Mouse (Mus musculus) CH12.LX (cell line): ENCODE data around the gene Zdhhc8. TPM values are rescaled to one million over a fixed set of nuclear protein-coding genes. Genes with fewer than 3 reads are reported as not detected.

ENCODE experiments used
- DNase-seq: peaks from one replicate; pipeline ENCODE4 v3.0.0-alpha.2; 2013; ENCODE audit errors: extremely low read depth
- H3K27ac ChIP-seq: 2 replicates; pipeline ENCODE4 v1.5.1; 2012; ENCODE audit warnings: low read depth, mild to moderate bottlenecking, control low read depth, moderate library complexity; ENCODE audit not compliant: insufficient read depth
- H3K27me3 ChIP-seq: replicated peaks from 2 replicates; pipeline ENCODE3; 2012; ENCODE audit warnings: inconsistent platforms
- H3K36me3 ChIP-seq, 2 experiments: replicated peaks in 1 of 2; 2 replicates each; pipeline versions ENCODE3 to v1.6.1; 2012; ENCODE audit warnings: inconsistent platforms in 1 of 2, low read length in 1 of 2, mild to moderate bottlenecking in 1 of 2, mixed read lengths in 1 of 2, moderate library complexity in 1 of 2; ENCODE audit not compliant: control insufficient read depth in 1 of 2, insufficient read depth in 1 of 2
- H3K4me1 ChIP-seq, 2 experiments: 2 replicates each; pipeline ENCODE4 v1.6.1; 2012; ENCODE audit warnings: inconsistent platforms in 1 of 2, moderate library complexity in 1 of 2; ENCODE audit not compliant: insufficient read depth in 2 of 2, control insufficient read depth in 1 of 2
- H3K4me2 ChIP-seq: 2 replicates; pipeline ENCODE4 v1.6.1; 2012; ENCODE audit warnings: low read depth, mild to moderate bottlenecking, control low read depth; ENCODE audit not compliant: poor library complexity, insufficient read depth, severe bottlenecking
- H3K4me3 ChIP-seq, 3 experiments: fragments of 150-350 bp in 1 of 3; sonication (generic) in 1 of 3; replicated peaks in 1 of 3; 2 replicates each; pipeline versions ENCODE3 to v1.5.1; 2011 to 2012; ENCODE audit warnings: low read depth in 2 of 3, low read length in 2 of 3, mild to moderate bottlenecking in 2 of 3, moderate library complexity in 2 of 3, control low read depth in 1 of 3, improper control_type of control experiment in 1 of 3, inconsistent platforms in 1 of 3, mixed read lengths in 1 of 3; ENCODE audit not compliant: poor library complexity in 1 of 3
- H3K79me2 ChIP-seq: replicated peaks from 2 replicates; pipeline ENCODE4 v1.6.1; 2012; ENCODE audit warnings: mild to moderate bottlenecking, moderate library complexity; ENCODE audit not compliant: control insufficient read depth, poor library complexity, insufficient read depth, severe bottlenecking; ENCODE audit errors: extremely low read depth
- H3K9ac ChIP-seq: 2 replicates; pipeline ENCODE4 v1.6.1; 2012; ENCODE audit warnings: low read depth, mild to moderate bottlenecking, control low read depth, moderate library complexity; ENCODE audit not compliant: insufficient read depth
- H3K9me3 ChIP-seq: replicated peaks from 2 replicates; pipeline ENCODE3; 2012; ENCODE audit warnings: low read length, inconsistent platforms, mixed read lengths
- BHLHE40 ChIP-seq: IDR thresholded peaks from 2 replicates; pipeline ENCODE4 v1.6.1; 2011; ENCODE audit warnings: mild to moderate bottlenecking, low read depth, low read length, improper control_type of control experiment
- CHD1 ChIP-seq: IDR thresholded peaks from 2 replicates; pipeline ENCODE4 v1.6.1; 2012; ENCODE audit warnings: low read depth, low read length, improper control_type of control experiment, inconsistent platforms
- CHD2 ChIP-seq: IDR thresholded peaks from 2 replicates; pipeline ENCODE4 v1.6.1; 2011; ENCODE audit warnings: low read length, improper control_type of control experiment
- CTCF ChIP-seq, 2 experiments: IDR thresholded peaks in 1 of 2; conservative IDR thresholded peaks in 1 of 2; 2 replicates each; pipeline ENCODE4 v1.5.1; 2011 to 2012; ENCODE audit warnings: low read depth in 2 of 2, low read length in 2 of 2, improper control_type of control experiment in 1 of 2, inconsistent platforms in 1 of 2, mild to moderate bottlenecking in 1 of 2, moderate library complexity in 1 of 2
- E2F4 ChIP-seq: IDR thresholded peaks from 2 replicates; pipeline ENCODE4 v1.6.1; 2011; ENCODE audit warnings: low read depth, low read length, improper control_type of control experiment; ENCODE audit not compliant: insufficient replicate concordance
- ELF1 ChIP-seq: IDR thresholded peaks from 2 replicates; pipeline ENCODE4 v1.6.1; 2014; ENCODE audit warnings: low read depth, mild to moderate bottlenecking, inconsistent platforms, low read length, improper control_type of control experiment
- EP300 ChIP-seq: IDR thresholded peaks from 2 replicates; pipeline ENCODE4 v1.6.1; 2011; ENCODE audit warnings: low read length, improper control_type of control experiment
- ETS1 ChIP-seq: conservative IDR thresholded peaks from 2 replicates; pipeline ENCODE4 v1.6.1; 2012; ENCODE audit warnings: low read depth, mild to moderate bottlenecking, inconsistent platforms, low read length, improper control_type of control experiment, moderate library complexity
- GABPA ChIP-seq: IDR thresholded peaks from 2 replicates; pipeline ENCODE4 v1.6.1; 2012; ENCODE audit warnings: low read depth, low read length, improper control_type of control experiment, inconsistent platforms; ENCODE audit not compliant: insufficient replicate concordance
- HCFC1 ChIP-seq: IDR thresholded peaks from 2 replicates; pipeline ENCODE4 v1.6.1; 2012; ENCODE audit warnings: low read depth, mild to moderate bottlenecking, inconsistent platforms, low read length, improper control_type of control experiment
- IRF4 ChIP-seq: IDR thresholded peaks from 2 replicates; pipeline ENCODE4 v1.6.1; 2014; ENCODE audit warnings: low read depth, mild to moderate bottlenecking, inconsistent platforms, low read length, improper control_type of control experiment
- JUN ChIP-seq: IDR thresholded peaks from 2 replicates; pipeline ENCODE4 v1.6.1; 2011; ENCODE audit warnings: low read depth, mild to moderate bottlenecking, low read length, improper control_type of control experiment, moderate library complexity; ENCODE audit not compliant: insufficient read depth
- JUND ChIP-seq: conservative IDR thresholded peaks from 2 replicates; pipeline ENCODE4 v1.6.1; 2011; ENCODE audit warnings: low read depth, low read length, improper control_type of control experiment
- KAT2A ChIP-seq: IDR thresholded peaks from 2 replicates; pipeline ENCODE4 v1.6.1; 2012; ENCODE audit warnings: low read length, improper control_type of control experiment, inconsistent platforms; ENCODE audit not compliant: insufficient replicate concordance
- MAX ChIP-seq: IDR thresholded peaks from 2 replicates; pipeline ENCODE4 v1.6.1; 2011; ENCODE audit warnings: low read length, improper control_type of control experiment
- MAZ ChIP-seq: IDR thresholded peaks from 2 replicates; pipeline ENCODE4 v1.6.1; 2012; ENCODE audit warnings: low read depth, mild to moderate bottlenecking, inconsistent platforms, low read length, improper control_type of control experiment, moderate library complexity
- MEF2A ChIP-seq: IDR thresholded peaks from 2 replicates; pipeline ENCODE4 v1.6.1; 2014; ENCODE audit warnings: low read depth, mild to moderate bottlenecking, inconsistent platforms, low read length, improper control_type of control experiment, borderline replicate concordance
- MYC ChIP-seq: IDR thresholded peaks from 2 replicates; pipeline ENCODE4 v1.6.1; 2011; ENCODE audit warnings: low read depth, mild to moderate bottlenecking, improper control_type of control experiment, low read length
- NELFE ChIP-seq: IDR thresholded peaks from 2 replicates; pipeline ENCODE4 v1.6.1; 2011; ENCODE audit warnings: low read depth, low read length, improper control_type of control experiment
- NRF1 ChIP-seq: IDR thresholded peaks from 2 replicates; pipeline ENCODE4 v1.6.1; 2014; ENCODE audit warnings: low read depth, mild to moderate bottlenecking, inconsistent platforms, low read length, improper control_type of control experiment, moderate library complexity
- PAX5 ChIP-seq: IDR thresholded peaks from 2 replicates; pipeline ENCODE4 v1.6.1; 2012; ENCODE audit warnings: low read length, inconsistent platforms, mixed read lengths
- RAD21 ChIP-seq: IDR thresholded peaks from 2 replicates; pipeline ENCODE4 v1.6.1; 2011; ENCODE audit warnings: low read depth, mild to moderate bottlenecking, low read length, improper control_type of control experiment, moderate library complexity
- RCOR1 ChIP-seq: conservative IDR thresholded peaks from 2 replicates; pipeline ENCODE4 v1.6.1; 2012; ENCODE audit warnings: low read depth, mild to moderate bottlenecking, inconsistent platforms, low read length, improper control_type of control experiment
- SIN3A ChIP-seq: IDR thresholded peaks from 2 replicates; pipeline ENCODE4 v1.6.1; 2012; ENCODE audit warnings: low read length, improper control_type of control experiment, inconsistent platforms
- SMC3 ChIP-seq: IDR thresholded peaks from 2 replicates; pipeline ENCODE4 v1.6.1; 2011; ENCODE audit warnings: low read depth, low read length, improper control_type of control experiment
- TBP ChIP-seq: conservative IDR thresholded peaks from 2 replicates; pipeline ENCODE4 v1.6.1; 2011; ENCODE audit warnings: low read depth, low read length, improper control_type of control experiment
- TCF12 ChIP-seq: IDR thresholded peaks from 2 replicates; pipeline ENCODE4 v1.6.1; 2014; ENCODE audit warnings: low read depth, mild to moderate bottlenecking, inconsistent platforms, low read length, improper control_type of control experiment
- UBTF ChIP-seq: IDR thresholded peaks from 2 replicates; pipeline ENCODE4 v1.6.1; 2012; ENCODE audit warnings: low read depth, mild to moderate bottlenecking, inconsistent platforms, low read length, improper control_type of control experiment, moderate library complexity
- USF1 ChIP-seq: IDR thresholded peaks from 2 replicates; pipeline ENCODE4 v1.6.1; 2014; ENCODE audit warnings: low read depth, mild to moderate bottlenecking, inconsistent platforms, low read length, improper control_type of control experiment
- USF2 ChIP-seq: conservative IDR thresholded peaks from 2 replicates; pipeline ENCODE4 v1.6.1; 2011; ENCODE audit warnings: low read depth, low read length, improper control_type of control experiment
- ZC3H11A ChIP-seq: IDR thresholded peaks from 2 replicates; pipeline ENCODE4 v1.6.1; 2012; ENCODE audit warnings: low read depth, mild to moderate bottlenecking, inconsistent platforms, low read length, improper control_type of control experiment
- ZNF384 ChIP-seq: IDR thresholded peaks from 2 replicates; pipeline ENCODE4 v1.6.1; 2012; ENCODE audit warnings: low read depth, low read length, improper control_type of control experiment, inconsistent platforms
- dilution Hi-C: fragments of 300-500 bp; cut with MboI; formaldehyde crosslinking; loops from 2 replicates; pipeline ENCODE4 v1.14.3; 2020; ENCODE audit warnings: low sequenced_read_pairs; ENCODE audit not compliant: extremely low pct_unique_long_range_greater_than_20kb, extremely low pct_ligation_motif_present
- in situ Hi-C: fragments of 300-500 bp; cut with MboI; formaldehyde crosslinking; loops from 3 replicates; pipeline ENCODE4 v1.14.3; 2019; ENCODE audit warnings: low sequenced_read_pairs, low pct_ligation_motif_present, low pct_unique_long_range_greater_than_20kb, mixed read lengths
- polyA plus RNA-seq: library from polyadenylated mRNA; unstranded; fragments of >175 nt; gene quantifications from 2 replicates; pipeline ENCODE4 v1.2.1, GENCODE M21; 2012; ENCODE audit warnings: low read depth; ENCODE audit not compliant: insufficient read length
- total RNA-seq, 2 experiments: library from RNA; depleted of rRNA; stranded (reverse); fragments of 300-350 nt in 1 of 2; fragments of >200 nt in 1 of 2; gene quantifications; 2 replicates each; pipeline ENCODE4 v1.2.3; 2012 to 2014

The Zdhhc8 gene
- total and polyA plus RNA-seq, 3 experiments, result 3.2 to 15.2 (median 10.3) TPM

GRCm38 (mm10) chr16:18222188-18222587 lies 12.7 kb downstream of the Zdhhc8 start:
- H3K9ac ChIP-seq, result no peak overlapping the region
- no peak for DNase-seq
- H3K9me3 ChIP-seq, result no peaks in the 10 kb centered on the region
- dilution Hi-C loops, result no loop called here
- H3K27ac ChIP-seq, result no peak overlapping the region
- H3K4me2 ChIP-seq, result no peak overlapping the region
- peaks cover 43 to 52% of the 10 kb centered on the region in 2 experiments for H3K36me3 ChIP-seq
- TF ChIP-seq PAX5, result no peak
- TF ChIP-seq UBTF, result no peak
- TF ChIP-seq ETS1, result no peak
- TF ChIP-seq SMC3, result no peak
- no peak for TF ChIP-seq MEF2A
- TF ChIP-seq MYC, result no peak
- TF ChIP-seq ZC3H11A, result no peak
- no peak for TF ChIP-seq JUND
- TF ChIP-seq USF1, result no peak
- no peak for TF ChIP-seq JUN
- TF ChIP-seq GABPA, result no peak
- TF ChIP-seq RCOR1, result no peak
- no peak for TF ChIP-seq E2F4
- no peak for TF ChIP-seq NELFE
- no peak for TF ChIP-seq CTCF (conservative IDR thresholded peaks at IDR 0.05 in 1 of 2, IDR thresholded peaks at IDR 0.05 in 1 of 2; ENCODE audit: low read depth in 2 of 2, low read length in 2 of 2)
- TF ChIP-seq ZNF384, result no peak
- TF ChIP-seq MAZ, result no peak
- TF ChIP-seq MAX, result no peak
- no peak overlapping the region for H3K4me3 ChIP-seq
- H3K27me3 ChIP-seq, result no peaks in the 10 kb centered on the region
- peaks cover 42 to 57% of the 10 kb centered on the region in 2 experiments for H3K4me1 ChIP-seq
- no peaks in the 10 kb centered on the region for H3K79me2 ChIP-seq
- in situ Hi-C loops, result no loop called here

- peaks cover 36 to 46% of the 10 kb centered on the region in 2 experiments for H3K36me3 ChIP-seq
- H3K9ac ChIP-seq, result no peak overlapping the region
- no peaks in the 10 kb centered on the region for H3K9me3 ChIP-seq
- dilution Hi-C loops (no loop called here), in situ Hi-C loops (no loop called here)
- H3K4me1 ChIP-seq, result peaks cover 42 to 59% of the 10 kb centered on the region in 2 experiments
- H3K79me2 ChIP-seq, result no peaks in the 10 kb centered on the region
- H3K27me3 ChIP-seq, result no peaks in the 10 kb centered on the region
- peak overlapping the region; percentile 68 for H3K27ac ChIP-seq
- H3K4me3 ChIP-seq, result peak overlapping the region in 1 of 3 experiments; percentile 3
- peak overlapping the region; percentile 88; the same call in 1 of the 2 replicates for H3K4me2 ChIP-seq
- DNase-seq, result peak; percentile 75
- TF ChIP-seq IRF4 (0 out of 2 replicates have a peak, but pooled peaks have one; percentile 20), MAZ (0 out of 2 replicates have a peak, but pooled peaks have one; percentile 27), ELF1 (0 out of 2 replicates have a peak, but pooled peaks have one; percentile 20), CHD1 (no peak), JUN (no peak), ZNF384 (no peak), RAD21 (peak; percentile 16), E2F4 (no peak), TBP (no peak), BHLHE40 (0 out of 2 replicates have a peak, but pooled peaks have one; percentile 1), TCF12 (0 out of 2 replicates have a peak, but pooled peaks have one; percentile 34), USF2 (no peak), EP300 (no peak), CTCF (conservative IDR thresholded peaks at IDR 0.05 in 1 of 2, IDR thresholded peaks at IDR 0.05 in 1 of 2; ENCODE audit: low read depth in 2 of 2, low read length in 2 of 2) (peak; percentile 60 to 76), JUND (no peak), SMC3 (peak; percentile 42), KAT2A (no peak), RCOR1 (no peak), CHD2 (peak; percentile 42; the same call in 1 of the 2 replicates), NRF1 (no peak), ETS1 (no peak), PAX5 (no peak), SIN3A (no peak), HCFC1 (no peak)
These were observed 13.4 kb downstream of the Zdhhc8 start for GRCm38 (mm10) chr16:18221543-18221898.
